Mouse (Mus musculus) heart, adult 2 months (tissue): ENCODE data around the gene Etv5. TPM values are rescaled to one million over a fixed set of nuclear protein-coding genes. Genes with fewer than 3 reads are reported as not detected.

ENCODE experiments used
- DNase-seq, 2 experiments: peaks; one replicate each; pipeline ENCODE4 v3.0.0; 2021
- H3K27ac ChIP-seq: fragments of 200-600 bp; 2 replicates; pipeline ENCODE4 v1.8.1; 2022
- H3K27me3 ChIP-seq: fragments of 200-500 bp; 2 replicates; pipeline ENCODE4 v1.6.1; 2012; ENCODE audit warnings: mild to moderate bottlenecking, low read length, inconsistent platforms, mixed read lengths; ENCODE audit not compliant: control insufficient read depth, insufficient read depth
- H3K36me3 ChIP-seq: fragments of 200-500 bp; 2 replicates; pipeline ENCODE4 v1.6.1; 2012; ENCODE audit warnings: low read length, inconsistent platforms; ENCODE audit not compliant: control insufficient read depth, insufficient read depth
- H3K4me1 ChIP-seq: fragments of 200-500 bp; 2 replicates; pipeline ENCODE4 v1.6.1; 2011; ENCODE audit warnings: low read length; ENCODE audit not compliant: control insufficient read depth, insufficient read depth
- H3K4me3 ChIP-seq: fragments of 200-600 bp; 2 replicates; pipeline ENCODE4 v1.8.1; 2022
- H3K79me2 ChIP-seq: fragments of 200-500 bp; replicated peaks from 2 replicates; pipeline ENCODE4 v1.6.1; 2012; ENCODE audit warnings: mild to moderate bottlenecking, inconsistent platforms, low read length, moderate library complexity, mixed read lengths; ENCODE audit not compliant: control insufficient read depth, insufficient read depth
- H3K9ac ChIP-seq: fragments of 200-500 bp; 2 replicates; pipeline ENCODE4 v1.6.1; 2012; ENCODE audit warnings: low read depth, mild to moderate bottlenecking, control low read depth, inconsistent platforms, low read length, mixed read lengths
- CTCF ChIP-seq: fragments of 200-600 bp; IDR thresholded peaks from 2 replicates; pipeline ENCODE4 v1.8.1; 2022; ENCODE audit warnings: antibody characterized with exemption, mild to moderate bottlenecking, moderate library complexity
- EP300 ChIP-seq: fragments of 200-500 bp; IDR thresholded peaks from 2 replicates; pipeline ENCODE4 v1.6.1; 2011; ENCODE audit warnings: low read depth, low read length, control low read depth; ENCODE audit not compliant: insufficient read depth
- POLR2A ChIP-seq: fragments of 200-500 bp; IDR thresholded peaks from 2 replicates; pipeline ENCODE4 v1.6.1; 2011; ENCODE audit warnings: mild to moderate bottlenecking, low read depth, low read length, control low read depth; ENCODE audit not compliant: insufficient read depth
- WGBS: fragments of 180-500 bp; shearing (Covaris S2); methylation state at CpG from one replicate; pipeline ENCODE4 v1.1.7; 2018; 5-methylcytosine and 5-hydroxymethylcytosine counted together
- intact Hi-C: fragments of 180-260 bp; cut with DNase I; formaldehyde crosslinking; loops from one replicate; pipeline ENCODE4 v1.15.1; 2025
- polyA plus RNA-seq: library from polyadenylated mRNA; depleted of rRNA; stranded (reverse); fragments of >200 nt; gene quantifications from 2 replicates; pipeline ENCODE4 v1.2.3, GENCODE M21; 2012
- total RNA-seq, 2 experiments: library from RNA; stranded (reverse); gene quantifications; 2 replicates each; pipeline ENCODE4 v1.2.3; 2021

The Etv5 gene
- total and polyA plus RNA-seq, 3 experiments: 6.9 to 12.0 (median 10.0) TPM

DNA sequence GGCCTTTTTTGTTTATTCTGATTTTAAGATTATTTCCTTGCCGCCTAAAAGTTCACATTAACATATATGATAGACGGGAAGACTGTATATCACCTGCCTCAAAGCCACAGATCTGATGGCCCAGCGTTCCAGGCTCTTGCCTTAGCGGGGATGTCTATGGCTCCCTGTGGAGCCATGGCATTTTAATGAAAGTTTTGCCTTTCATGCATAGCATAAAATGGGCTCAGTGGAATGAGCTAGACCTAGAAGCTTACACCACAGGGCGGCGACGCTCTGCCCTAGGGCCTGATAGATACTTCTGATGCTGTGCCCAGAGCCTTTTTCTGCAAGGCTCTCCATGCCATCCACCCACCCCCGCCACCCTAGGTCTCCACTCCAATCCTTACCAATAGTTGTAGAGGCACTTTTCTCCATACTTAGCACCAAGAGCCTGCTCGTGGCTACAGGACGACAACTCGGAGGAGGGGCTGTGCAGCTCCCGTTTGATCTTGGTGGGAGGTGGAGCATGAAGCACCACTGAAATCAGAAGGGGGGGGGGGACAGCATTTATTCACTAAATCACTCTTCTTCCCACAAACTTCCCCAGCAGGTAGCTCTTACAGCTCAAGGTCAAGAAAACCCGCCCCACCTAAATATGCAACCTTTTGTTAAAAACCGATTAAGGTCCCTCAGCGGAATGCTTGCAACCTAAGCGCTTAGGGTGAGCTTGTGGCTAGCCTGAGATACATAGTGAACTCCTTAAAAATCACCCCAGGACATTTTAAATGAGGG lies 26.9 kb downstream of the Etv5 start:
- WGBS: 88% methylated on average over 16 of the region's 16 CpGs
- no peaks in the 10 kb centered on the region for H3K27me3 ChIP-seq
- no peak overlapping the region for H3K27ac ChIP-seq
- H3K36me3 ChIP-seq: no peaks in the 10 kb centered on the region
- H3K9ac ChIP-seq: no peak overlapping the region
- intact Hi-C loops: no loop called here
- no peak for DNase-seq
- H3K79me2 ChIP-seq: no peaks in the 10 kb centered on the region; the same call in 1 of the 2 replicates
- no peak for TF ChIP-seq EP300
- TF ChIP-seq POLR2A: no peak
- no peak for TF ChIP-seq CTCF
- no peak overlapping the region for H3K4me3 ChIP-seq
- peaks cover 1% of the 10 kb centered on the region; the same call in 1 of the 2 replicates for H3K4me1 ChIP-seq

DNA sequence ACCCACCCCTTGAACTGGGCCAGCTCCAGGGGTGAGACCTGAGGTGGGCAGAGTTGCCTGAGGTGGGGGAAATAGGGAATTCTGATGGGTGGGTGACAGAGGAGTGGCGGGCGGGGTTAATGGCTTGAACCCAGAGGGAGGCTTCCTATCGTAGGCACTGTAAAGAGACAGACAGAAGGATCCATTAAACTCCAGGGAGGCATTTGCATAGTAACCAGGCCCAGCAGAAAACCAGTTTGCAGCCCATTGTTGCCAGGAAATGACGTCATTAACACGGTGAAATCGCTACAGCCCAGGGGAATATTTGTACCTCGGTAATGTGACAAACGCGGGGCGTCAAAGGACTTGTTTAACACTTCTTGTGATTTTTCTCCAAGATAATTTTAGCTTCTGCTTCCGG lies 27.8 kb downstream of the Etv5 start:
- intact Hi-C loops: no loop called here
- H3K4me1 ChIP-seq: peaks cover 1% of the 10 kb centered on the region; the same call in 1 of the 2 replicates
- 44% methylated on average over 11 of the region's 11 CpGs for WGBS
- H3K79me2 ChIP-seq: no peaks in the 10 kb centered on the region; the same call in 1 of the 2 replicates
- H3K27me3 ChIP-seq: no peaks in the 10 kb centered on the region
- H3K9ac ChIP-seq: no peak overlapping the region
- no peaks in the 10 kb centered on the region for H3K36me3 ChIP-seq
- TF ChIP-seq EP300: no peak
- no peak for TF ChIP-seq CTCF
- no peak for TF ChIP-seq POLR2A
- H3K4me3 ChIP-seq: no peak overlapping the region
- no peak for DNase-seq
- no peak overlapping the region for H3K27ac ChIP-seq

GRCm38 (mm10) chr16:22410000-22410399 lies 29.5 kb downstream of the Etv5 start:
- intact Hi-C loops: no loop called here
- DNase-seq: no peak
- Histone ChIP-seq H3K4me1 (peaks cover 4% of the 10 kb centered on the region), H3K27ac (no peak overlapping the region), H3K4me3 (no peak overlapping the region), H3K9ac (no peak overlapping the region), H3K79me2 (no peaks in the 10 kb centered on the region; the same call in 1 of the 2 replicates), H3K36me3 (no peaks in the 10 kb centered on the region), H3K27me3 (no peaks in the 10 kb centered on the region)
- no peak for TF ChIP-seq POLR2A
- no peak for TF ChIP-seq CTCF
- WGBS: 53% methylated on average over 5 of the region's 5 CpGs

DNA sequence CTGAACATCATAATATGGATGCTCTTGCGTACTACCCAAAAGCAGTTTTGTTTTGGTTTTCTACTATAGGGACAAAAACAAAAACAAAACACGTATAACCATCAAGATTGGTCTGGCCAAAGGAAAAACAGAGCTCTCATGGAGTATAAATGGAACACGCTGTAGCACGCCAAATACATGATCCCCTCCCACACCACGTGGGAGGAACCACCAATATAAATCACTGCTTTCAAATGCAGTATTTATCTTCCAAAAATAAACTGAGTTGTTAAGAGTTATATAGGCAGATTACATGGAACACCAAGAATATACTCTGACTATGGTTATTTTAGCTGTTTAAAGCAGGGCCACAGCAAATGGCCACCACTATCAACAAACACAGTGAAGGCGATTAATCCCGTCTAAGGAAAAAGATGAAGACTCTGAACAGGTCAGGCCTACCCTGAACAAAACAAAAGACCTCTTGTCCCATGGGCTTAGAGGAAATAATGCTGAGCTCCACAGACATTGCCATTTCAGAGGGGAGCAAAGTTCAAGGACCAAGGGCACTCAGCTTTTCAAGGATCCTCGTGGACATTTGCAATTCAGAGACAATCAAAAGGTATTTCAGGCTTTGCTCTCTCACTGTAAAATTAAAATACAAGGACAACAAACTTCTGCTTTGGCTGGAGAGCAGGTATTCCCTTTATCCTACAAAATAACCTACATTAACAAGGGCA lies 30.7 kb downstream of the Etv5 start:
- Histone ChIP-seq H3K4me3 (no peak overlapping the region), H3K27me3 (no peaks in the 10 kb centered on the region), H3K36me3 (no peaks in the 10 kb centered on the region), H3K79me2 (no peaks in the 10 kb centered on the region; the same call in 1 of the 2 replicates), H3K4me1 (peaks cover 3% of the 10 kb centered on the region), H3K27ac (no peak overlapping the region), H3K9ac (no peak overlapping the region)
- TF ChIP-seq CTCF (no peak), EP300 (no peak), POLR2A (no peak)
- intact Hi-C loops: no loop called here
- DNase-seq: no peak
- 85% methylated on average over 8 of the region's 8 CpGs for WGBS

GRCm38 (mm10) chr16:22406747-22407146 lies 32.8 kb downstream of the Etv5 start:
- H3K27me3 ChIP-seq: no peaks in the 10 kb centered on the region
- no peak for DNase-seq
- 98% methylated on average over 4 of the region's 4 CpGs for WGBS
- no peak overlapping the region for H3K9ac ChIP-seq
- H3K36me3 ChIP-seq: no peaks in the 10 kb centered on the region
- H3K4me1 ChIP-seq: peaks cover 3% of the 10 kb centered on the region
- TF ChIP-seq EP300: no peak
- no peak for TF ChIP-seq CTCF
- TF ChIP-seq POLR2A: no peak
- H3K4me3 ChIP-seq: no peak overlapping the region
- no peaks in the 10 kb centered on the region; the same call in 1 of the 2 replicates for H3K79me2 ChIP-seq
- no peak overlapping the region for H3K27ac ChIP-seq
- intact Hi-C loops: no loop called here

DNA sequence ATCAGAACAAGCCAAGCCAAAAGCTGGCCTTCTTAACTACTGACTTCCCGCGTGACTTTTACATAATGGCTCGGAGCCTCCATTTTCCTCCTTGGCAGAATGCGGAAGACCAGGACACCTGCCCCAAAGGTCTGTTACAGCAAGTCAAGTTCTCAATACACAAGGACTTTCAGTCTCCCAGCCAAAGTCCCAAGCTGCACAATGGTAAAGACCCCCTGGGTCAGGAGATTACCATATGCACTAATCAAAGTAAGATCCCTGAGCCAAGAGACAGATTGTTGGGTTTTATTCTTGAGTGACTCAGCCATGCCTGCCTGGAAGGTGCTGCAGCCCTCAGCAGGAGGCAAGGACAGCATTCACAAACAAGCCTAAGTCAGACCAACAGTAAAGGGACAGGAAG lies 33.5 kb downstream of the Etv5 start:
- intact Hi-C loops: no loop called here
- no peaks in the 10 kb centered on the region for H3K36me3 ChIP-seq
- no peaks in the 10 kb centered on the region for H3K79me2 ChIP-seq
- H3K4me1 ChIP-seq: peaks cover 3% of the 10 kb centered on the region
- no peak overlapping the region for H3K4me3 ChIP-seq
- no peak for DNase-seq
- no peak overlapping the region for H3K9ac ChIP-seq
- H3K27ac ChIP-seq: no peak overlapping the region
- TF ChIP-seq POLR2A: no peak
- no peak for TF ChIP-seq EP300
- no peak for TF ChIP-seq CTCF
- 72% methylated on average over 4 of the region's 4 CpGs for WGBS
- no peaks in the 10 kb centered on the region for H3K27me3 ChIP-seq
